Mouse (Mus musculus): Measurements from ENCODE around the gene Dpf2. TPM values are rescaled to one million over a fixed set of nuclear protein-coding genes. Genes with fewer than 3 reads are reported as not detected.

The Dpf2 gene
- polyA plus RNA-seq, 1 experiment = 99.0 TPM

DNA sequence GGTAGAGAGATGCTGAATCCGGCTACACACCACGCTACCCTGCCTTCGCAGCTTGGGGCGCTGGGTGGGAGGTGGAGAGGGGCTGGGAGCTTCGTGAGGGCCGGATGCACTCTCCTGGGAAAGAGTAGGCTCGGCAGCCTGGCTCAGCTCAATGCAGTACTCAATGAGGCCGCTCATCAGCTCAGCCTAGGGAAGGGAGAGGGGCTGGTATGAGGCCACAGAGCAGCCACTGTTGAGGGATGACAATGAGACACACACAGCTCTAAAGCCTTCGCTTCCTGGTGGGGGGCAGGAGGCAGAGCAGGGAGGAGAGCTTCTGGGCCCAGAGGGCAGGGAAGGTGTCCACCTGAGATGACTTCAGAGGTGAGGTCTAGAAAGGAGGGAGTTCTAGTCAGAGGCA lies 56.2 kb downstream of the Dpf2 start:
- Histone ChIP-seq H3K27ac (ENCODE audit: insufficient read depth, low read length) (peak overlapping the region; percentile 27), H3K4me1 (ENCODE audit: control insufficient read depth, insufficient read depth, low read length) (no peaks in the 10 kb centered on the region), H3K4me3 (ENCODE audit: insufficient read depth, low read length) (no peak overlapping the region)
- no peak for TF ChIP-seq CTCF (IDR thresholded peaks at IDR 0.05; ENCODE audit: extremely low read depth, insufficient read depth, low read length)
- peak; percentile 18; the same call in 1 of the 2 replicates for TF ChIP-seq POLR2A (IDR thresholded peaks at IDR 0.05; ENCODE audit: extremely low read depth, insufficient read depth, low read length)

DNA sequence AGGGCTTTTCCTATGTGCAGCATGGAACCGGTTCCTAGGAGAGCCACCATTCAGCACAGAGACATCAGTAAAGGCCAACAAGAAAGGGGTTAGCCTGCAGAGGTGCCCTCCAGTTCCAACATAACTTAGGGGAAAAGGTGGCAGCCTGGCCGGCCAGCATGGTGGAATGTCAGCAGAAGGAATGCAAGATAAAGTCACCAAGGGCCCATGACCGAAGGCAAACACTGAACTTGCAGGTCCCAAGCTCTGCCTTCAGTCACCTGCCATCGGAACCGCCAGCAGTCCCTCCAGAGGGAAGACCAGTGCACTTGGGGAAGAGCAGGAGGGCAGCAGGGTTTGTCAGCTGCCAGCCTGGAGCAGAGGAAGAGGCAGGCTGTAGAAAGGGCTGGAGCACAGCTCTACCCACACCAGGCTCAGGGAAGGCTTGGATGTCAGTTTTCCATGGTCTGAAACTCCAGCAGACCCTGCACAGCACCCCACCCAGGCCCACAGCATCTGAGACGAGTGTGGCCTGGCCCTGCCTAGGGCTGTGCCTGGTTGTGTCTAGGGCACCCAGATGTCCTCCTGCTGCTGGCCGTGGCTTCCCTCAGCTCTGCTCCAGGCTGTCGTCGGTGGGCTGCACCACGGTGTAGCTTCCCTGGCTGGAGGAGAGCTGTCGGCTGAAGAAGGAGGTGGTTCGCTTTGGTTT lies 60.6 kb downstream of the Dpf2 start:
- H3K27ac ChIP-seq (ENCODE audit: insufficient read depth, low read length) = no peak overlapping the region
- H3K4me3 ChIP-seq (ENCODE audit: insufficient read depth, low read length) = no peak overlapping the region
- TF ChIP-seq CTCF (IDR thresholded peaks at IDR 0.05; ENCODE audit: extremely low read depth, insufficient read depth, low read length) (no peak), POLR2A (IDR thresholded peaks at IDR 0.05; ENCODE audit: extremely low read depth, insufficient read depth, low read length) (no peak)
- peaks cover 12% of the 10 kb centered on the region for H3K4me1 ChIP-seq (ENCODE audit: control insufficient read depth, insufficient read depth, low read length)

- no peak for TF ChIP-seq POLR2A (IDR thresholded peaks at IDR 0.05; ENCODE audit: extremely low read depth, insufficient read depth, low read length)
- TF ChIP-seq CTCF (IDR thresholded peaks at IDR 0.05; ENCODE audit: extremely low read depth, insufficient read depth, low read length) = no peak
- H3K4me1 ChIP-seq (ENCODE audit: control insufficient read depth, insufficient read depth, low read length) = peaks cover 12% of the 10 kb centered on the region
Observed at GRCm38 (mm10) chr19:5851481-5851971, 61.3 kb downstream of the Dpf2 start.

GRCm38 (mm10) chr19:5850860-5851259 lies 62.0 kb downstream of the Dpf2 start:
- TF ChIP-seq CTCF (IDR thresholded peaks at IDR 0.05; ENCODE audit: extremely low read depth, insufficient read depth, low read length) = no peak
- TF ChIP-seq POLR2A (IDR thresholded peaks at IDR 0.05; ENCODE audit: extremely low read depth, insufficient read depth, low read length) = no peak
- no peak overlapping the region for H3K4me3 ChIP-seq (ENCODE audit: insufficient read depth, low read length)
- no peak overlapping the region for H3K27ac ChIP-seq (ENCODE audit: insufficient read depth, low read length)
- peaks cover 12% of the 10 kb centered on the region for H3K4me1 ChIP-seq (ENCODE audit: control insufficient read depth, insufficient read depth, low read length)

More at GRCm38 (mm10) chr19:5851481-5851971, 61.3 kb downstream of the Dpf2 start:
- H3K4me3 ChIP-seq (ENCODE audit: insufficient read depth, low read length) = no peak overlapping the region
- no peak overlapping the region for H3K27ac ChIP-seq (ENCODE audit: insufficient read depth, low read length)

DNA sequence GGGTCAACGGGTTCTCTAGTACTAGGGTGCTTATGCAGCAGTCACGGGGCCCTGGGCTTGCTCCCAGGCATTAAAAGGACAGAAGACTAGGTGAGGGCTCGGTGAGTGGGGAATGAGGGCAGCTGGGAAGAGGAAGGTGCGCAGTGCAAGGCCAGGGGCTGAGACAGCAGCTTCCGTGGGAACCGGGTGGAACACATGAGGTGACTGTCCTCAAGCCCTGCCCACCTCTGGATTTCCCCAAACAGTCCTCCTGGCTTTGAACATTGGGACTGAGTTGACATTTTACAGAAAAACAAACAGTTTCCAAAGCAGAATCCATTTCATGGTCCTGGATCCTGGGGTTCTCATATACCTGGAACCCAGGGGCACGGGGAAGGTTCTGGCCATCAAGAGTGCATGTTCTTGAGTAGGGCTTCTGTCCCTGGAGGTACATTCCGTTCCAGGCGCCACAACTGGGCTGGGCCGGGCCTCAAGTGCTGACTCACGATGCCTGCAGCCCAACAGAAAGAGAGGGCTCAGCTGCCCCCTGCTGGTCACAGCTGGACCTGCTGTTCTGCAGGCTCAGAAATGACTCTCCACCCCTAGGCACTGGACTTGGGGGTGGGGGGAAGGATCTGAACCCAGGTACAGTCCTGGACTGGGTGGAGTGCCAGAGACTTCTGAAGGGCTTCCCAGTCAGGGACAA lies 62.8 kb downstream of the Dpf2 start:
- Histone ChIP-seq H3K4me3 (ENCODE audit: insufficient read depth, low read length) (no peak overlapping the region), H3K27ac (ENCODE audit: insufficient read depth, low read length) (peak overlapping the region; percentile 96), H3K4me1 (ENCODE audit: control insufficient read depth, insufficient read depth, low read length) (peaks cover 12% of the 10 kb centered on the region)
- TF ChIP-seq CTCF (IDR thresholded peaks at IDR 0.05; ENCODE audit: extremely low read depth, insufficient read depth, low read length) (peak; percentile 90), POLR2A (IDR thresholded peaks at IDR 0.05; ENCODE audit: extremely low read depth, insufficient read depth, low read length) (peak; percentile 20; the same call in 1 of the 2 replicates)

- peaks cover 12% of the 10 kb centered on the region for H3K4me1 ChIP-seq (ENCODE audit: control insufficient read depth, insufficient read depth, low read length)
- H3K4me3 ChIP-seq (ENCODE audit: insufficient read depth, low read length) = 0 out of 2 replicates have a peak overlapping the region, but pooled peaks have one; percentile 0
- H3K27ac ChIP-seq (ENCODE audit: insufficient read depth, low read length) = peak overlapping the region; percentile 96
- TF ChIP-seq CTCF (IDR thresholded peaks at IDR 0.05; ENCODE audit: extremely low read depth, insufficient read depth, low read length) = no peak
Observed at GRCm38 (mm10) chr19:5848826-5849672, 63.8 kb downstream of the Dpf2 start.

DNA sequence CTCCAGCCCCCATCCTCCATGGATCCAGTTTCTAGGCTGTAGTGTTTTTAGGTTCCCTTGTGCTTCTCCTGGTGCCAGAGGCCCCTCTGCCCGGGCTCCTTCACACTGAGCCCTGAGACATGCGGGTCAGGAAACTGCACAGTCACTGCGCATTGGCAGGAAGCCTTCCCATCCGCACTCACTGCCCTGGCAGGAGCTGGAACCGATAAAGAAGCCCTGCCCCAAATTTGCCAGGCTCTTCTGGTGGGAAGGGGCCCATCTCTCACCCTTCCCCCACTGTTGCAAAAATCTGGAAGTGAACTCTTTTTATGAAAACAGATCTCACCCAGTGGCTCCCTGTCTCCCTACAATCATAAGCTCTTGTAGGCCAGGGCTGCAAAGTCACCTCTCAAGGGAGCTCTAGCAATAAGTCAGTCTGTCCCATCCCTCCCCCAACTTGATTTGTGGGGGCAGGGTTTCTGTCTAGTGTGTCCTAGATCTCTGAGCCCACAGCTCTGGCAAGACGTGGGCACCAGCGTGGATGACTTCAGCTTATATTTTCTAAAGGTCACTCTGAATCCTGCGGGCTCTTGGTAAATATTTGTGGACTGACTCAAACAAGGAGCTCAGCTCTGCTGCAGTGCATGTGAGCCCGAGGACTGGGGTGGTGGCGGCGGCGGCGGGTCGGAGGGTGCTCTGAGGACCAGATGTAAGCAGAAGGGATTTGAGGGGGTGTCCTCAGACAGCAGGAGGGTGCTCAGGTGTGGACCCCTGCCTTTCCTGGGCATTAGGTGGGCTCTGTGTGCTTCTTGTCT lies 64.6 kb downstream of the Dpf2 start:
- TF ChIP-seq POLR2A (IDR thresholded peaks at IDR 0.05; ENCODE audit: extremely low read depth, insufficient read depth, low read length) (no peak), CTCF (IDR thresholded peaks at IDR 0.05; ENCODE audit: extremely low read depth, insufficient read depth, low read length) (no peak)
- peak overlapping the region; percentile 96 for H3K27ac ChIP-seq (ENCODE audit: insufficient read depth, low read length)
- peaks cover 14% of the 10 kb centered on the region for H3K4me1 ChIP-seq (ENCODE audit: control insufficient read depth, insufficient read depth, low read length)
- H3K4me3 ChIP-seq (ENCODE audit: insufficient read depth, low read length) = no peak overlapping the region

DNA sequence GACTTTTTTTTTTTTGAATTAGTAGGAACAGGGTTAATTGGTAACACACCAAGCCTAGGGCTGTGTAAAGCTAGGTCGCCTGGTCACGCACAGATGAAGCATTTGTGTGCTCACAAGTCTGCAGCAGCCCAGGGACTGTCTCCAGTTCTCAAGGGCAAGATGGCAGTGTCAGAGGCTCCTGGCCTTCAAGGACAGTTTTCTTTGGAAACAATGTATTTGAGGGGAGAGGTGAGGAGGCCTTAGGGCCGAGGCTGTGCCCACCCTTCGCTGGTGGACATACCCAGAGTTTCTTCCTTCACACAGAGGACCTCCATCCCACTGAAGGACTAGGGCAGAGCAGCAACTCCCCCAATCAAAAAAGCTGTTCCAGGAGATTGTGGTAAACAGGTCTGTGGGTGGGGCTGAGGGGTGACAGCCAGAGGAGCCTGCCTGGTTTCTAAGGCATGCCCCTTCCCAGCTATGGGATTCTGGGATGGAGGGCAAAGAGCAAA lies 65.5 kb downstream of the Dpf2 start:
- no peak overlapping the region for H3K4me3 ChIP-seq (ENCODE audit: insufficient read depth, low read length)
- TF ChIP-seq CTCF (IDR thresholded peaks at IDR 0.05; ENCODE audit: extremely low read depth, insufficient read depth, low read length) (no peak), POLR2A (IDR thresholded peaks at IDR 0.05; ENCODE audit: extremely low read depth, insufficient read depth, low read length) (no peak)
- H3K4me1 ChIP-seq (ENCODE audit: control insufficient read depth, insufficient read depth, low read length) = peaks cover 14% of the 10 kb centered on the region
- peak overlapping the region; percentile 96 for H3K27ac ChIP-seq (ENCODE audit: insufficient read depth, low read length)
